23 mouse cellular contexts compared by ENCODE assay signal in genomic region chr2:52495097-52495694, GRCm38 (mm10).
A peak's percentile ranks its signal among the peaks of the same experiment; 100 is the strongest.
DNase-seq lines count a peak whose midpoint lies in the region; ATAC-seq and TF ChIP-seq lines count a peak whose summit lies in the region.
"Had no signal": no experiment of that assay in that cellular context is flagged by ENCODE, and none has a peak within 500 bp of the region (broad histone marks: within the 10 kb centered on the region; RNA-seq: fewer than 3 reads in every experiment).

No protein-coding gene starts in this region.

- H3K27ac ChIP-seq in heart, embryonic 10.5 days: no peak overlapping the region
- no peak overlapping the region for H3K27ac ChIP-seq in midbrain, postnatal 0 days (ENCODE audit: low read depth, low read length)
- H3K27ac ChIP-seq in midbrain, embryonic 15.5 days: no peak overlapping the region
- no peak overlapping the region for H3K27ac ChIP-seq in forebrain, postnatal 0 days (ENCODE audit: low read depth, low read length)
- no peak overlapping the region for H3K27ac ChIP-seq in stomach, postnatal 0 days (replicated peaks)
- H3K27ac ChIP-seq: stomach, embryonic 15.5 days had no signal

- H3K4me2 ChIP-seq in midbrain, postnatal 0 days (ENCODE audit: low read depth, low read length, poor library complexity, severe bottlenecking): no peak overlapping the region
- no peak overlapping the region for H3K4me2 ChIP-seq in midbrain, embryonic 15.5 days
- no peak overlapping the region for H3K4me2 ChIP-seq in forebrain, postnatal 0 days (ENCODE audit: low read depth)
- H3K4me2 ChIP-seq in stomach, postnatal 0 days (replicated peaks; ENCODE audit: low read depth): no peak overlapping the region
- H3K4me2 ChIP-seq: stomach, embryonic 15.5 days had no signal

- TF ChIP-seq EP300 in stomach, postnatal 0 days (optimal IDR thresholded peaks at IDR 0.05): no peak

- no peak for TF ChIP-seq CTCF in midbrain, postnatal 0 days (IDR thresholded peaks at IDR 0.05)
- TF ChIP-seq CTCF in forebrain, postnatal 0 days (IDR thresholded peaks at IDR 0.05; ENCODE audit: low read depth): no peak
- no peak for TF ChIP-seq CTCF in stomach, postnatal 0 days (IDR thresholded peaks at IDR 0.05; ENCODE audit: low read depth)

- 83% methylated on average over 11 of the region's 11 CpGs for WGBS in heart, embryonic 10.5 days
- 80% methylated on average over 11 of the region's 11 CpGs for WGBS in midbrain, postnatal 0 days
- 81% methylated on average over 11 of the region's 11 CpGs for WGBS in midbrain, embryonic 15.5 days
- WGBS in forebrain, postnatal 0 days: 56% methylated on average over 11 of the region's 11 CpGs
- 83% methylated on average over 11 of the region's 11 CpGs for WGBS in stomach, postnatal 0 days

- peak; percentile 66 for DNase-seq in heart, adult 11 months
- DNase-seq in heart, embryonic 10.5 days (ENCODE audit: low spot score): no peak
- peak; percentile 39 for DNase-seq in midbrain, postnatal 0 days (ENCODE audit: low spot score)
- DNase-seq in forebrain, postnatal 0 days: peak; percentile 63
- peak; percentile 3 for DNase-seq in stomach, postnatal 0 days (ENCODE audit: low spot score)
- DNase-seq: adrenal gland, adult 8-10 months; cerebellum, adult 11 months; cerebellum, postnatal 25 days; embryo, embryonic 11 days; gastrocnemius, postnatal 10 days; heart, adult 18-20 months; heart, postnatal 36 days; kidney, adult 9 months; kidney, postnatal 25 days; left cerebral cortex, postnatal 4 days; liver; right cerebral cortex, postnatal 25 days; thymus, adult 2 months had no signal

- ATAC-seq in midbrain, postnatal 0 days (ENCODE audit: low FRiP score): no peak
- no peak for ATAC-seq in midbrain, embryonic 15.5 days (replicated peaks)
- ATAC-seq in forebrain, postnatal 0 days: peak; percentile 90
- ATAC-seq in stomach, postnatal 0 days (ENCODE audit: low FRiP score, low TSS enrichment): no peak
- ATAC-seq in megakaryocyte, adult 5-6 weeks (ENCODE audit: poor library complexity, severe bottlenecking): no peak
- ATAC-seq: inflammation-experienced regulatory T-cells, adult 6 months; lung, postnatal 0 days had no signal

- no peak overlapping the region for H3K9ac ChIP-seq in midbrain, postnatal 0 days (replicated peaks; ENCODE audit: low read length, poor library complexity, severe bottlenecking)
- H3K9ac ChIP-seq in midbrain, embryonic 15.5 days: no peak overlapping the region
- H3K9ac ChIP-seq in forebrain, postnatal 0 days: no peak overlapping the region
- no peak overlapping the region for H3K9ac ChIP-seq in stomach, postnatal 0 days (ENCODE audit: low read length)
- H3K9ac ChIP-seq: stomach, embryonic 15.5 days had no signal

- H3K9me3 ChIP-seq in heart, embryonic 10.5 days: no peaks in the 10 kb centered on the region
- H3K9me3 ChIP-seq in midbrain, postnatal 0 days (ENCODE audit: low read length): no peaks in the 10 kb centered on the region
- no peaks in the 10 kb centered on the region for H3K9me3 ChIP-seq in midbrain, embryonic 15.5 days
- no peaks in the 10 kb centered on the region for H3K9me3 ChIP-seq in forebrain, postnatal 0 days (ENCODE audit: low read length)
- no peaks in the 10 kb centered on the region for H3K9me3 ChIP-seq in stomach, postnatal 0 days (ENCODE audit: control insufficient read depth, low read length)
- H3K9me3 ChIP-seq: stomach, embryonic 15.5 days had no signal

- 0 out of 2 replicates have a peak, but pooled peaks cover 9% of the 10 kb centered on the region for H3K4me1 ChIP-seq in heart, embryonic 10.5 days
- H3K4me1 ChIP-seq in midbrain, postnatal 0 days (ENCODE audit: insufficient read depth, low read length): peaks cover 4% of the 10 kb centered on the region; the same call in 1 of the 2 replicates
- peaks cover 12% of the 10 kb centered on the region for H3K4me1 ChIP-seq in midbrain, embryonic 15.5 days
- H3K4me1 ChIP-seq in forebrain, postnatal 0 days (ENCODE audit: insufficient read depth): 0 out of 2 replicates have a peak, but pooled peaks cover 8% of the 10 kb centered on the region
- no peaks in the 10 kb centered on the region for H3K4me1 ChIP-seq in stomach, postnatal 0 days (replicated peaks; ENCODE audit: control insufficient read depth, insufficient read depth)

- H3K36me3 ChIP-seq in heart, embryonic 10.5 days: no peaks in the 10 kb centered on the region
- H3K36me3 ChIP-seq in midbrain, postnatal 0 days (ENCODE audit: insufficient read depth, low read length): no peaks in the 10 kb centered on the region
- H3K36me3 ChIP-seq in midbrain, embryonic 15.5 days (replicated peaks): no peaks in the 10 kb centered on the region
- no peaks in the 10 kb centered on the region for H3K36me3 ChIP-seq in forebrain, postnatal 0 days (ENCODE audit: insufficient read depth)
- H3K36me3 ChIP-seq in stomach, postnatal 0 days (ENCODE audit: control insufficient read depth, insufficient read depth, low read length): no peaks in the 10 kb centered on the region
- H3K36me3 ChIP-seq: stomach, embryonic 15.5 days had no signal

- no peak overlapping the region for H3K4me3 ChIP-seq in heart, embryonic 10.5 days
- no peak overlapping the region for H3K4me3 ChIP-seq in midbrain, postnatal 0 days (ENCODE audit: low read depth, low read length)
- H3K4me3 ChIP-seq in midbrain, embryonic 15.5 days: no peak overlapping the region
- no peak overlapping the region for H3K4me3 ChIP-seq in forebrain, postnatal 0 days (ENCODE audit: low read depth, low read length)
- no peak overlapping the region for H3K4me3 ChIP-seq in stomach, postnatal 0 days (ENCODE audit: low read depth, low read length)
- H3K4me3 ChIP-seq: stomach, embryonic 15.5 days had no signal

- no peaks in the 10 kb centered on the region for H3K27me3 ChIP-seq in heart, embryonic 10.5 days (ENCODE audit: insufficient read depth, poor library complexity, severe bottlenecking)
- H3K27me3 ChIP-seq in midbrain, postnatal 0 days (ENCODE audit: insufficient read depth, low read length): no peaks in the 10 kb centered on the region
- no peaks in the 10 kb centered on the region for H3K27me3 ChIP-seq in midbrain, embryonic 15.5 days (replicated peaks)
- H3K27me3 ChIP-seq in forebrain, postnatal 0 days (ENCODE audit: insufficient read depth, low read length): no peaks in the 10 kb centered on the region
- no peaks in the 10 kb centered on the region for H3K27me3 ChIP-seq in stomach, postnatal 0 days (ENCODE audit: control insufficient read depth, insufficient read depth, low read length)
